Mouse (Mus musculus) kidney, postnatal 36 days (tissue): Measurements from ENCODE around the gene Atg4d.
"Not testable (repeated sequence)": the region's sequence is repeated elsewhere in the genome, so short reads cannot be mapped to it uniquely, and the experiment has no call there.

Experiments used
- DNase-seq, 2 experiments: peaks; one replicate each; pipeline ENCODE4 v3.0.0; 2021 to 2022; ENCODE audit warnings: mixed read lengths in 2 of 2

Atg4d gene

GRCm38 (mm10) chr9:21265000-21265561, at the start of gene Atg4d:
Atg4d (plus strand) TSS chr9:21265293.
- peak; percentile 98 to 99 for DNase-seq

GRCm38 (mm10) chr9:21216050-21216841, 48.8 kb upstream of the Atg4d start:
- DNase-seq = no peak

GRCm38 (mm10) chr9:21219820-21220219, 45.3 kb upstream of the Atg4d start:
- peak in 1 of 2 experiments; percentile 42 for DNase-seq

GRCm38 (mm10) chr9:21220490-21221382, 44.4 kb upstream of the Atg4d start:
- peak; percentile 96 to 97 for DNase-seq

DNA sequence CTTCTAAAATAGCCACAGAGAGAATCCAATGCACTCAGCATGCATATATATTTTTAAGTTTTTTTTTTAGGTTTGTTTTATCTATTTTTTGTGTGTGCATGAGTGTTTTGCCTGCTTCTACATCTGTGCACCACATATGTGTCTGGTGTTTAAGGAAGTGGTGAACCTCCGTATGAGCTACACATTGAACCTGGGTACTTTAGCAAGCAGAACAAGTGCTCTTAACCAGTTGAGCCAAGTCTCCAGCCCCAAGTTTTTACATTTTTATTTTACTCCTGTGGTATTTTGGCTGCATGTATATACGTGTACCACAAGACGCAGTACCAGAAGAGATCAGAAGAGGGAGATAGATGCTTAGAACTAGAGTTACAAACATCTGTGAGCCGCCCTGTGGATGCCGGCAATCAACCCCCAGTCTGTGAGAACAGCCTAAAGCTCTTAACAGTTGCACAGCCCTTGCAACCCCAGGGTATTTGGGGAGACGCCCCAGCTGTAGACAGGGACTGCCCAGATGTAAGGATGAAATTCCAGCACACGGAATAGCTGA, 43.6 kb upstream of the Atg4d start:
- peak; percentile 45 to 78 for DNase-seq

- not testable (repeated sequence) for DNase-seq
Observed at GRCm38 (mm10) chr9:21223490-21223889, 41.6 kb upstream of the Atg4d start.

DNA sequence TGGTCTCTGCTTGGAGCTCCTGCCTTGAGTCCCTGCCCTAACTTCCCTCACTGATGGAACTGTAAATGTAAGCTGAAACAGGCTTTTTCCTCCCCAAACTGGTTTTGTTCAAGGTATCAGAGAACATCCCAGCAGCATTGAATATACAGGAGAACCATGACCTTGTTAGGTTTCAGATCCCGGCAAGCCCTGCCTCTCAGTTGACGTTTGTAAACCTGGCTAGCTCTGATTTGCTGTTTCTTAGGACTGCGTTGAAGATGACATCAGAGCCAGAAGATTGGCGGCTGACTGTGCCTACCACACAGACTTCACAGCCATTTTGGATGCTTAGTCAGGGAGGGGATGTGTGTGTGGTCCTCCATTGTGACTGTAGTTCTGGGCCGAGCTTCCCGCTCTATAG, 41.2 kb upstream of the Atg4d start:
- no peak for DNase-seq

DNA sequence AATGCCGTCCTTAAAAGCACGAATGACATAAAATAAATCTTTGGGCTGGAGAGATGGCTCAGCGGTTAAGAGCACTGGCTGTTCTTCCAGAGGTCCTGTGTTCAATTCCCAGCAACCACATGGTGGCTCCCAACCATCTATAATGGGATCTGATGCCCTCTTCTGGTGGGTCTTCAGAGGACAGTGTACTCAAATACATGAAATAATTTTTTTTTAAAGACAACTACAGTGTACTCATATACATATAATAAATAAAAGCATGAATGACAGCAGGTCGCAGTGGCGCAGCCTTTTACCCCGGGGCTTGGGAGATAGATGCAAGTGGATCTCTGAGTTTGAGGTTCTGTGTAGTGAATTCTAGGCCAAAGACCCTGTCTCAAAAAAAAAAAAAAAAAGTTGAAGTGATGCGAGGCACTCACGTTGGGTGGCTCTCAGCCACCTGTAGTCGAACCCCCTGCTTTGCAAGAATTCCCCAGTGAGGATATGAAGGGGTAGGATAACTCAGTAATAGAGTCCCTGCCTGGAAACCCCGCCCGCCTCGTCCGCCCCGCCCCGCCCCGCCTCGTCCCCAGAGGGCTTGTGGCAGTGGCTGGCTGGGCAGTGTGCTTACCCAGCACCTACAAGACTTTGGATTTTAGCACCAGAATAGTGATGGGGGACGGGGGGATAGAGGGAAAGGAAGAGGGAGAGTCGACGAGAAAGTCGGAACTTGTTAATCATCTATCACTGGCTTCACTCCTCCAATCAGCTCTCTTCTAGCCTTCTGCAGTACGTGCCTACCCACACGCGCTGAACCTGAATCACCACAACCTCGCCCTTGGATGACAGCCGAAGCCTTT, 40.3 kb upstream of the Atg4d start:
- peak; percentile 60 to 62 for DNase-seq

- DNase-seq = no peak
Observed at GRCm38 (mm10) chr9:21225415-21225758, 39.7 kb upstream of the Atg4d start.

GRCm38 (mm10) chr9:21227342-21227741, 37.8 kb upstream of the Atg4d start:
- DNase-seq = peak in 1 of 2 experiments; percentile 26

DNA sequence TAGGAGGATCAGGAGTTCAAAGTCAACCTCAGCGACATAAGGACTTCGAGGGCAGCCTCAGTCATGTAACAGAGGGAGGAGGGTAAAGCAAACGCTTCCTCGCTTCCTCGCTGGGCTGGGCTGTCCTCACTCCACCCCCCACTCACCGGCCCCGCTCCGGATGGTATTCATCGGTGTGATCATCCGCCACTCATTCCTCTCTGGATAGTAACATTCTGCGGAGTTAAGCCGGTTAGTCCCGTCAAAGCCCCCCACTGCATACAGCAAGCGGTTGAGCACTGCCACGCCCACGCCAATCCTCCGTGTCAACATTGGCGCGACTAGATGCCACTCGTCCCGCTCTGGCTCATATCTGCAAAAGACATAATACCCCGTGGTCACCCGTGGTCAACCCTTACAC, 33.5 kb upstream of the Atg4d start:
- DNase-seq = no peak

DNA sequence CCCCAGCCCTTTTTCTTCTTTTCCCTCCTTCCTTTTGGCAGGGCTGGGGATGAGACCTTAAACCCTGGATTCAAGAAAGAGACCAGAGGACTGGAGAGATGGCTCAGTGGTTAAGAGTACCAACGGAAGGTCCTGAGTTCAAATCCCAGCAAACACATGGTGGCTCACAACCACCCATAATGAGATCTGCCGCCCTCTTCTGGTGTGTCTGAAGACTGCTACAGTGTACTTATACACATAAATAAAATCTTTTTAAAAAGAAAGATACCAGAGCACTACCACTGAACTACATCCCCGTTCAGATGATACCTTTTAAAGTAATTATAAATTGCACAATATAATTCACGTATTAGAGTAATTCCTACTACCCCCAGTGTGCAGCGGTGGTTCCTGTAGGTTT, 32.2 kb upstream of the Atg4d start:
- no peak for DNase-seq

DNA sequence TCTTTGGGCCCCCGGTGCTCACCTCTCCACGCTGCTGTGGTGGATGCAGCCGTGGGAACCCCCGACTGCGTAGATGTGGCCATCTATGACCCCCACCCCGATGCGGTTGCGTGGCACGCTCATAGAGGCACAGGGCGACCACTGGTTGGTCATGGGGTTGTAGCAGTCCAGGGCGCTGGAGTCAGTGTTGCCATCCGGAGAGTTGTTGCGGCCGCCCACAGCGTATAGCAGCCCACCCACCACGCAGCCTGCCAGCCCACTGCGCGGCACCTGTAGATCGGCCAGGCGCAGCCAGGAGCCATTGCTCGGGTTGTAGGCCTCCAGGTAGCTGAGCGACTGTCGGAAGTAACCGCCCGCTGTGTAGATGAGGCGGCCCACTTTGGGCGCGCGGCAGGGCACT, 31.7 kb upstream of the Atg4d start:
- DNase-seq = no peak

GRCm38 (mm10) chr9:21233805-21234204, 31.3 kb upstream of the Atg4d start:
- DNase-seq = no peak

- DNase-seq = peak in 1 of 2 experiments; percentile 34
Observed at GRCm38 (mm10) chr9:21235341-21235740, 29.8 kb upstream of the Atg4d start.

DNA sequence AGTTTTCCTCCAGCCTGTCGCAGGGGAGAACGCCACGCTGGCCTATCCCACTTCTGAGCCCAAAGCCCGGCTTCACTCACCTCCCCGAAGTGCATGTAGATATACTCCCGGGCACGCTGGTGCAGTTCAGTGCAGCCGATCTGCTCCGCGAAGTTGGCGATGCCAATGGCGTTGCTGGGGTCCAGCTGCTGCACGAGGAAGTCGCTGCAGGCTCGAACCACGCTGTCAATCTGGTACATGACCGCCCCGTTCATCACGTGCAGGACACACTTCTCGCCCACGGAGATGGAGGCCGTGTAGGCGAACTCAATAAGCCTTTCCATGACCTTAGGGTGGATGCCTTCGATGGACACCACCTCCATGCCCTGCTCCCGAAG, 28.1 kb upstream of the Atg4d start:
- DNase-seq = peak in 1 of 2 experiments; percentile 17

DNA sequence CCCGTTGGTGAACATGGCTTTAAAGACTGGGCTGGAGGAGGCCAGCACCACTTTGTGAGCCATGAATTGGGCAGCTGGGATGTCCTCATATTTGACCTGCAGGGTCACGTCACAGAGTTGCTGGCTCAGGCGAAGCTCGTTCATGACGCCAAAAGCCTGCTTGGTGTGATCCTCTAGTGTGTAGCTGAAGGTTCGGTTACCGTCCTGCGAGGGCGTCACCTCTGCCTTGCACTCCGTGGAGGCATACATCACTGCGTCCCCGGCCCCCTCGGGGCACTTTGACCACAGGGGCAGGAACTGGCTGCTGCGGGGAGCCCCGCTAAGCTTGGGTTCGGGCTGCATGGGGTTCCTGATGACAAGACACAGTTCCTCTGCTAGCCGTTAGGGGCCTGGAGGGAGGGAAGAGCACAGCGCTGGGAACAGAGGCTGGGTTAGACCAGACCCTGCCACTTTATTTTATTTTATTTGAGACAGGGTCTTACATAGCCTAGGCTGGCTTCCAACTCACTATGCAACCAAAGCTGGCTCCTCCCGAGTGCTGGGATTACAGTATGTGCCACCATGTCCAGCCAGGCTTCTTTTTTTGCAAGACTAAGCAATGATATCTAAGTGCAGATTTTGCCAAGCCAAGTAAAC, 27.6 kb upstream of the Atg4d start:
- peak in 1 of 2 experiments; percentile 34 for DNase-seq

- DNase-seq = peak in 1 of 2 experiments; percentile 43
Observed at GRCm38 (mm10) chr9:21238004-21238732, 26.9 kb upstream of the Atg4d start.

- DNase-seq = peak; percentile 82 to 91
Observed at GRCm38 (mm10) chr9:21238733-21239464, 26.2 kb upstream of the Atg4d start, which contains the start of gene Keap1. Keap1 (minus strand) TSS chr9:21239361.

- no peak for DNase-seq
Observed at GRCm38 (mm10) chr9:21239465-21239848, 25.6 kb upstream of the Atg4d start.
